Comparison of ENCODE assay signal across 12 mouse cellular contexts in the genomic region with DNA sequence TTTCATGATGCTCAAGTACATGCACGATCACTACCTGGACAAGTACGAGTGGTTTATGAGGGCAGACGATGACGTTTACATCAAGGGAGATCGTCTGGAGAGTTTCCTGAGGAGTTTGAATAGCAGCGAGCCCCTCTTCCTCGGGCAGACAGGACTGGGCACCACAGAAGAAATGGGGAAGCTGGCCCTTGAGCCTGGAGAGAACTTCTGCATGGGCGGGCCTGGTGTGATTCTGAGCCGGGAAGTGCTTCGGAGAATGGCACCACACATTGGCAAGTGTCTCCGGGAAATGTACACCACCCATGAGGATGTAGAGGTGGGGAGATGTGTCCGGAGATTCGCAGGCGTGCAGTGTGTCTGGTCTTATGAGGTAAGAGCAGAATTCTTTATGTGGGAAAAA.
"Had no signal": no experiment of that assay in that cellular context is flagged by ENCODE, and none has a peak within 500 bp of the region (broad histone marks: within the 10 kb centered on the region; RNA-seq: fewer than 3 reads in every experiment).

No protein-coding gene starts in this region.

- H3K4me3 ChIP-seq: limb, embryonic 10.5 days; liver, embryonic 12.5 days; lung, embryonic 15.5 days; neural tube, embryonic 12.5 days had no signal

- H3K27ac ChIP-seq: kidney, postnatal 0 days; limb, embryonic 10.5 days; liver, embryonic 12.5 days; lung, embryonic 15.5 days; macrophage; neural tube, embryonic 12.5 days had no signal

- DNase-seq: kidney, adult 11 months; kidney, adult 9 months; kidney, postnatal 36 days; midbrain, embryonic 14.5 days; retina, postnatal 1 day; right cerebral cortex, postnatal 4 days had no signal

- ATAC-seq: liver, embryonic 12.5 days had no signal
